Mouse (Mus musculus): ENCODE measurements around the gene Ptov1. TPM values are rescaled to one million over a fixed set of nuclear protein-coding genes. Genes with fewer than 3 reads are reported as not detected.

Ptov1 gene
- polyA plus RNA-seq, 1 experiment: 187 TPM

DNA sequence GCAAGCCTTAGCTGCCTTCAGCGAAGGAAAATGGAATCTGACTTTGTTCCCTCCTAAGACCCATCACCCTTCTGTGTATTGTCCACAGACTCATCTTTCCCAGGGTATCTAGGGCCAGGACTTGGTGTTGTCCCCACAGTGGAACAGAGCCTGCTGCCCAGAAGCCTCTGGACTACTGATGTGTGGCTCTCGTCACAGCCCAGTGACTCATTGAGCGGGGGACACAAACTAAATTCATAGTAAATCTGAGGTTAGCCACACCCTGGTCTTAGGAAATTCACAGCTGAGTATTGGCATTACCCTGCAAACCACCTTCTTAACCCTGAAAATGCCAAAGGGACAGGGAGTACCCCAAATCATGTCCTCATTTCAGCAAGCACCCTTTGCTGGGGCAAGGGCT lies 42.8 kb downstream of the Ptov1 start:
- H3K36me3 ChIP-seq (ENCODE audit: control insufficient read depth, insufficient read depth, low read length): peaks cover 2% of the 10 kb centered on the region; the same call in 1 of the 2 replicates
- peaks cover 2% of the 10 kb centered on the region; the same call in 1 of the 2 replicates for H3K4me1 ChIP-seq (ENCODE audit: control insufficient read depth, insufficient read depth, low read length)
- no peak for TF ChIP-seq CTCF (IDR thresholded peaks at IDR 0.05; ENCODE audit: control insufficient read depth, insufficient read depth, insufficient replicate concordance, low read depth, low read length)
- no peak for TF ChIP-seq POLR2A (IDR thresholded peaks at IDR 0.05; ENCODE audit: control insufficient read depth, low read depth, low read length)
- H3K27ac ChIP-seq (ENCODE audit: control insufficient read depth, insufficient read depth, low read depth, low read length): no peak overlapping the region
- H3K4me3 ChIP-seq (ENCODE audit: control insufficient read depth, low read depth, low read length): no peak overlapping the region
- no peaks in the 10 kb centered on the region for H3K27me3 ChIP-seq (ENCODE audit: control insufficient read depth, insufficient read depth, low read length)

DNA sequence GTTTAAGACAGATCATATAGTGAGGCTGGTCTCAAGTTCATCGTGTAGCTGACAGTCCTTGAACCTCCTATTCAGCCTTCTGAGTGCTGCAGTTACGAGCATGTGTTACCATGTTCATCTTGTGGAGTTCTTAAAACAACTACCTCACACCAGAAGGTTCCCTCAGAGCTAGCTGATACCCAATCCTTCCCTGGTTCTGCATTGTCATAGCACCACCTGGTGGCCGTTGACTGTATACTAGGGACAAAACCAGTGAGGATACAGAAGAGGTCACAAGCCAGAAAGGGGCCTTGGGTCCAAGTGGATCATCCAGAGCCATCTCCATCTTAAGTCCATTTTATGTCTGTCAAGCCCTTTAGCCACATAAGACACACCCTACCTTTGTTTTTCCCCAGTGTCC lies 44.7 kb downstream of the Ptov1 start:
- H3K27me3 ChIP-seq (ENCODE audit: control insufficient read depth, insufficient read depth, low read length): no peaks in the 10 kb centered on the region
- H3K4me1 ChIP-seq (ENCODE audit: control insufficient read depth, insufficient read depth, low read length): peaks cover 3% of the 10 kb centered on the region
- H3K27ac ChIP-seq (ENCODE audit: control insufficient read depth, insufficient read depth, low read depth, low read length): no peak overlapping the region
- TF ChIP-seq CTCF (IDR thresholded peaks at IDR 0.05; ENCODE audit: control insufficient read depth, insufficient read depth, insufficient replicate concordance, low read depth, low read length) (peak; percentile 15; the same call in 1 of the 2 replicates), POLR2A (IDR thresholded peaks at IDR 0.05; ENCODE audit: control insufficient read depth, low read depth, low read length) (no peak)
- peaks cover 2% of the 10 kb centered on the region; the same call in 1 of the 2 replicates for H3K36me3 ChIP-seq (ENCODE audit: control insufficient read depth, insufficient read depth, low read length)
- H3K4me3 ChIP-seq (ENCODE audit: control insufficient read depth, low read depth, low read length): no peak overlapping the region

DNA sequence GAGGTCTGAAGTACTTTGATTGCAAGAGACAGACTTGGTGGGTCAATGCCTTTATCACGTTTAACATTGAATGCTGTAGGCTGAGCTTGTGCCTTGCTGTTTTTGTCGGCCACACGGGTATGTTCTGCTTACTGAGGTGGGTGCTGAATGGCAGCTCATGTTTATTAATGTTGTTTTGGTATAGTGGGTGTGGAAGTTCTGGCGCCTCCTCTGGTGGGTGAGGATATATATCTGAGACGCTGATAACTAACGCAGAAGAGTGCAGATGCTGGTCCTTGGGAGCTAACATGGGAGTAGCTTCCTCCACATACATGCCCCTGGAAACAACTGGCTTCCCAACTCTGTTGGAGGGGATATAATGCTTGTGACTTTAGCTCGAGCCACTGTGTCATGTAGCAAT lies 46.2 kb downstream of the Ptov1 start:
- Histone ChIP-seq H3K27ac (ENCODE audit: control insufficient read depth, insufficient read depth, low read depth, low read length) (no peak overlapping the region), H3K36me3 (ENCODE audit: control insufficient read depth, insufficient read depth, low read length) (peaks cover 3% of the 10 kb centered on the region; the same call in 1 of the 2 replicates), H3K4me1 (ENCODE audit: control insufficient read depth, insufficient read depth, low read length) (peaks cover 10% of the 10 kb centered on the region), H3K27me3 (ENCODE audit: control insufficient read depth, insufficient read depth, low read length) (no peaks in the 10 kb centered on the region), H3K4me3 (ENCODE audit: control insufficient read depth, low read depth, low read length) (no peak overlapping the region)
- TF ChIP-seq CTCF (IDR thresholded peaks at IDR 0.05; ENCODE audit: control insufficient read depth, insufficient read depth, insufficient replicate concordance, low read depth, low read length): no peak

DNA sequence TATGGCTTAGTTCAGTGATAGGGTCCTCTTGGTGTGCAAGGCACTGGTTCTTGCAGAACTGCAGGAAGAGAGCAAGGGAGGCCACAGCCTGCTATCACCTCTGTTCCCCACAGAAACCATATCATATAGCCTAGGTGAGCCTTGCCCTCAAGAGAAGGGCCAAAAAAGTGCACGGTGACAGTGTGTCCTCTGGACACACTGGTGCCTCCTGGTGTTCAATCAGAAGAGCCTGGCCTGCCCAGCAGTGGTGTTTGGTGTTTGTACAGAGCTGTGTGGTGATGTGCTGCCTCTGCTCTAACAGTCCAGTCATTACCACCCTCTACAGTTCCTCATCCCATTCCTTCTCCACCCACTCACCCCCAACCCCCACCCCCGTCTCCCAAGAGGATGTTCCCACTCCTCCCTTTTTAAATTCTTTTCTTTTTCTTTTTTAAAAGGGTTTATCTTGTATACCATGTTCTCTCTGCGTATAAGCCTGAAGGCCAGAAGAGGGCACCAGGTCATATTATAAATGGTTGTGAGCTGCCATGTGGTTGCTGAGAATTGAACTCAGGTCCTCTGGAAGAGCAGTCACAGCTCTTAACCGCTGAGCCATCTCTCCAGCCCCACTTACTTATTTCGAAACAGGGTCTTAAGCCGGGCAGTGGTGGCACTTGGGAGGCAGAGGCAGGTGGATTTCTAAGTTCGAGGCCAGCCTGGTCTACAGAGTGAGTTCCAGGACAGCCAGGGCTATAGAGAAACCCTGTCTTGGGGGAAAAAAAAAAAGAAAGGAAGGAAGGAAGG lies 47.7 kb downstream of the Ptov1 start:
- Histone ChIP-seq H3K36me3 (ENCODE audit: control insufficient read depth, insufficient read depth, low read length) (peaks cover 3% of the 10 kb centered on the region; the same call in 1 of the 2 replicates), H3K4me3 (ENCODE audit: control insufficient read depth, low read depth, low read length) (no peak overlapping the region), H3K27ac (ENCODE audit: control insufficient read depth, insufficient read depth, low read depth, low read length) (no peak overlapping the region), H3K27me3 (ENCODE audit: control insufficient read depth, insufficient read depth, low read length) (no peaks in the 10 kb centered on the region), H3K4me1 (ENCODE audit: control insufficient read depth, insufficient read depth, low read length) (peaks cover 10% of the 10 kb centered on the region)
- TF ChIP-seq CTCF (IDR thresholded peaks at IDR 0.05; ENCODE audit: control insufficient read depth, insufficient read depth, insufficient replicate concordance, low read depth, low read length) (no peak), POLR2A (IDR thresholded peaks at IDR 0.05; ENCODE audit: control insufficient read depth, low read depth, low read length) (no peak)

DNA sequence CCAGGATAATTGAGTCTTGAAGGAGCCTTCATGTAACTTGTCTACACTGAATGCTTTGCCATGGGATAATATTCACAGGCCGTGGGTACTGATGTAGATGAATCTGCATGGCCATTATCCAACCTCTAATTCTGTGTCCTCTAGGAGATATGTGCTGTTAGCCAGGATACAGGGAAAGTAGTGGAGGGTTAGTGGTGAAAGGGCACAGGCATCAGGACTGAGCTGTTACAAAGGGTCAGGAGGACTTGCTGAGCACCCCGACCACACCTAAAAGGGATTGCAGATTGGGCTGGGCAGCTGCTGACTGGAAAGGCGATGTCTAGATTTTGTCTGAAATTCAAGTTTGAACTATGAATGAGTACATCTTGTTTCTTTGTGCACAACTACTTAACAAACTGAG lies 49.1 kb downstream of the Ptov1 start:
- Histone ChIP-seq H3K27ac (ENCODE audit: control insufficient read depth, insufficient read depth, low read depth, low read length) (no peak overlapping the region), H3K4me1 (ENCODE audit: control insufficient read depth, insufficient read depth, low read length) (peaks cover 10% of the 10 kb centered on the region), H3K27me3 (ENCODE audit: control insufficient read depth, insufficient read depth, low read length) (no peaks in the 10 kb centered on the region), H3K4me3 (ENCODE audit: control insufficient read depth, low read depth, low read length) (no peak overlapping the region), H3K36me3 (ENCODE audit: control insufficient read depth, insufficient read depth, low read length) (peaks cover 3% of the 10 kb centered on the region; the same call in 1 of the 2 replicates)
- TF ChIP-seq POLR2A (IDR thresholded peaks at IDR 0.05; ENCODE audit: control insufficient read depth, low read depth, low read length): no peak
- no peak for TF ChIP-seq CTCF (IDR thresholded peaks at IDR 0.05; ENCODE audit: control insufficient read depth, insufficient read depth, insufficient replicate concordance, low read depth, low read length)

DNA sequence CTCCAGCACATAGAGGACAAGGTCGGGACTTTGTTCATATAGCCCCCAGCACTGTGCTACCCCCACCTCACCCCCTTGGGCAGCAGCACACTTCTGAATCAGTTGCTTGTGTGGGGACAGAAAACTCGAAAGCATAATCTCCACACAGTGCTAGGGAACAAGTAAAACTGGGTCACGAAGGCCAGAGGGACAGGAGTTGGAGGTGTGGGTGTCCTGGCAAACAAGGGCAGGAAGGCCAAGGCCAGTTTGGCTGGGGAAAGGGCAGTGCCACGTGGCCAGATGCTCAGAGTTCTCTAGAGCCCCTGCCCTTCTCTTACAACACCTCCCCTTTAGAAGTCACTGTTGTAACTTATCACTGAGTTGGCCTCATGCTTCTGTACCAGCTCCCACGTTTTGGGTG lies 49.7 kb downstream of the Ptov1 start:
- peaks cover 3% of the 10 kb centered on the region; the same call in 1 of the 2 replicates for H3K36me3 ChIP-seq (ENCODE audit: control insufficient read depth, insufficient read depth, low read length)
- no peak for TF ChIP-seq POLR2A (IDR thresholded peaks at IDR 0.05; ENCODE audit: control insufficient read depth, low read depth, low read length)
- TF ChIP-seq CTCF (IDR thresholded peaks at IDR 0.05; ENCODE audit: control insufficient read depth, insufficient read depth, insufficient replicate concordance, low read depth, low read length): no peak
- peak overlapping the region; percentile 49 for H3K27ac ChIP-seq (ENCODE audit: control insufficient read depth, insufficient read depth, low read depth, low read length)
- H3K4me1 ChIP-seq (ENCODE audit: control insufficient read depth, insufficient read depth, low read length): peaks cover 15% of the 10 kb centered on the region
- peak overlapping the region; percentile 3; the same call in 1 of the 2 replicates for H3K4me3 ChIP-seq (ENCODE audit: control insufficient read depth, low read depth, low read length)
- H3K27me3 ChIP-seq (ENCODE audit: control insufficient read depth, insufficient read depth, low read length): no peaks in the 10 kb centered on the region

GRCm38 (mm10) chr7:44819391-44819790 lies 50.2 kb downstream of the Ptov1 start:
- peaks cover 15% of the 10 kb centered on the region for H3K4me1 ChIP-seq (ENCODE audit: control insufficient read depth, insufficient read depth, low read length)
- TF ChIP-seq POLR2A (IDR thresholded peaks at IDR 0.05; ENCODE audit: control insufficient read depth, low read depth, low read length): no peak
- peaks cover 3% of the 10 kb centered on the region; the same call in 1 of the 2 replicates for H3K36me3 ChIP-seq (ENCODE audit: control insufficient read depth, insufficient read depth, low read length)
- no peaks in the 10 kb centered on the region for H3K27me3 ChIP-seq (ENCODE audit: control insufficient read depth, insufficient read depth, low read length)
- H3K27ac ChIP-seq (ENCODE audit: control insufficient read depth, insufficient read depth, low read depth, low read length): peak overlapping the region; percentile 49
- no peak overlapping the region; the same call in 1 of the 2 replicates for H3K4me3 ChIP-seq (ENCODE audit: control insufficient read depth, low read depth, low read length)
